Mouse (Mus musculus) C2C12 (cell line): ENCODE data around the gene Nol3. TPM values are rescaled to one million over a fixed set of nuclear protein-coding genes. Genes with fewer than 3 reads are reported as not detected.
"Not testable (repeated sequence)": the region's sequence is repeated elsewhere in the genome, so short reads cannot be mapped to it uniquely, and the experiment has no call there.

Source experiments
- H3K27me3 ChIP-seq: one replicate; pipeline ENCODE4 v1.6.1; 2011; ENCODE audit not compliant: control insufficient read depth, insufficient read depth, insufficient read length
- H3K36me3 ChIP-seq: one replicate; pipeline ENCODE4 v1.6.1; 2011; ENCODE audit not compliant: control insufficient read depth, insufficient read depth
- H3K4me3 ChIP-seq: one replicate; pipeline ENCODE4 v1.5.1; 2011; ENCODE audit warnings: mild to moderate bottlenecking, control low read depth; ENCODE audit not compliant: poor library complexity, insufficient read depth, severe bottlenecking
- H3K79me2 ChIP-seq: one replicate; pipeline ENCODE4 v1.6.1; 2011; ENCODE audit not compliant: control insufficient read depth, insufficient read depth
- H3K79me3 ChIP-seq: one replicate; pipeline ENCODE4 v1.6.1; 2011; ENCODE audit warnings: low read depth, control low read depth
- H3ac ChIP-seq: one replicate; pipeline ENCODE3; 2011; ENCODE audit warnings: low read depth; ENCODE audit not compliant: control insufficient read depth, insufficient read length
- CEBPB ChIP-seq: IDR thresholded peaks from one replicate; pipeline ENCODE4 v1.6.1; 2011; ENCODE audit warnings: low read depth, mild to moderate bottlenecking, control low read depth, moderate library complexity
- CTCF ChIP-seq: IDR thresholded peaks from one replicate; pipeline ENCODE4 v1.5.1; 2011; ENCODE audit not compliant: control insufficient read depth, insufficient read depth, insufficient read length
- FOSL1 ChIP-seq: IDR thresholded peaks from one replicate; pipeline ENCODE4 v1.8.0; 2011; ENCODE audit warnings: mild to moderate bottlenecking, low read length; ENCODE audit not compliant: poor library complexity, insufficient read depth, severe bottlenecking
- MAX ChIP-seq: IDR thresholded peaks from one replicate; pipeline ENCODE4 v1.6.1; 2011; ENCODE audit warnings: mild to moderate bottlenecking, control low read depth
- MYOD1 ChIP-seq: IDR thresholded peaks from one replicate; pipeline ENCODE4 v1.6.1; 2011; ENCODE audit warnings: low read depth; ENCODE audit not compliant: control insufficient read depth, insufficient read length
- MYOG ChIP-seq: IDR thresholded peaks from one replicate; pipeline ENCODE4 v1.6.1; 2011; ENCODE audit not compliant: control insufficient read depth, insufficient read length; ENCODE audit errors: extremely low read depth
- USF1 ChIP-seq: IDR thresholded peaks from one replicate; pipeline ENCODE4 v1.6.1; 2011; ENCODE audit warnings: low read depth, mild to moderate bottlenecking, control low read depth, moderate library complexity
- long read RNA-seq, 2 experiments: library from polyadenylated mRNA; unstranded; transcript quantifications; one replicate each; pipeline ENCODE4 v2.0.0; 2019 to 2020
- polyA plus RNA-seq: library from polyadenylated mRNA; unstranded; fragments of >200 nt; fragmentation: generic; extraction: Trizol; gene quantifications from one replicate; pipeline ENCODE4 v1.2.1, GENCODE M21; 2012; ENCODE audit warnings: missing spikeins

The Nol3 gene
- polyA plus RNA-seq = 9.8 TPM
- long read RNA-seq, experiment 1, transcript Nol3-201 (4 exons, 3,176 nt) = major isoform, 37 of 58 reads
- long read RNA-seq, experiment 1, partial matches to known transcripts = 9 of 58 reads
- long read RNA-seq, experiment 1, other reads (novel, unspliced or antisense) = 12 of 58 reads
- long read RNA-seq, experiment 2, transcript Nol3-201 (4 exons, 3,176 nt) = major isoform, 13 of 16 reads
- long read RNA-seq, experiment 2, partial matches to known transcripts = 0 of 16 reads
- long read RNA-seq, experiment 2, other reads (novel, unspliced or antisense) = 3 of 16 reads

GRCm38 (mm10) chr8:105275840-105276239 is at the start of gene Nol3:
Gene Nol3, plus strand, starts transcription at chr8:105276140.
- no peaks in the 10 kb centered on the region for H3K79me3 ChIP-seq
- TF ChIP-seq MYOD1 = no peak
- TF ChIP-seq USF1 = no peak
- no peak for TF ChIP-seq CEBPB
- no peak for TF ChIP-seq MYOG
- no peak for TF ChIP-seq FOSL1
- TF ChIP-seq MAX = no peak
- TF ChIP-seq CTCF = no peak
- peak within 1 kb of the TSS; percentile 20 for H3ac ChIP-seq
- peaks cover 14% of the 10 kb centered on the region for H3K36me3 ChIP-seq
- H3K79me2 ChIP-seq = no peaks in the 10 kb centered on the region
- peak within 1 kb of the TSS; percentile 23 for H3K4me3 ChIP-seq
- H3K27me3 ChIP-seq = no peaks in the 10 kb centered on the region

- Histone ChIP-seq H3K27me3 (no peaks in the 10 kb centered on the region), H3K4me3 (no peak overlapping the region), H3K36me3 (peaks cover 27% of the 10 kb centered on the region), H3K79me3 (peaks cover 25% of the 10 kb centered on the region), H3ac (no peak overlapping the region), H3K79me2 (peaks cover 44% of the 10 kb centered on the region)
- TF ChIP-seq MYOG (no peak), USF1 (no peak), CEBPB (no peak)
Observed at GRCm38 (mm10) chr8:105231503-105232320, 44.2 kb upstream of the Nol3 start.

- not testable (repeated sequence) for H3K27me3 ChIP-seq, H3K4me3 ChIP-seq, H3ac ChIP-seq
- Histone ChIP-seq H3K36me3 (peaks cover 27% of the 10 kb centered on the region), H3K79me3 (peaks cover 19% of the 10 kb centered on the region), H3K79me2 (peaks cover 38% of the 10 kb centered on the region)
Observed at GRCm38 (mm10) chr8:105232321-105232693, 43.6 kb upstream of the Nol3 start.

GRCm38 (mm10) chr8:105233126-105233935 is 42.6 kb upstream of the Nol3 start:
- Histone ChIP-seq H3K27me3 (no peaks in the 10 kb centered on the region), H3K79me2 (peaks cover 27% of the 10 kb centered on the region), H3K4me3 (no peak overlapping the region), H3K36me3 (peaks cover 28% of the 10 kb centered on the region), H3K79me3 (peaks cover 12% of the 10 kb centered on the region), H3ac (no peak overlapping the region)
- TF ChIP-seq MYOD1 (no peak), MYOG (no peak), USF1 (no peak), CEBPB (no peak), CTCF (no peak), FOSL1 (no peak), MAX (no peak)

- H3K36me3 ChIP-seq = peaks cover 38% of the 10 kb centered on the region
- no peak overlapping the region for H3ac ChIP-seq
- H3K4me3 ChIP-seq = no peak overlapping the region
- no peaks in the 10 kb centered on the region for H3K27me3 ChIP-seq
- TF ChIP-seq CEBPB (no peak), USF1 (no peak), MAX (no peak), CTCF (no peak), MYOG (no peak), FOSL1 (no peak), MYOD1 (no peak)
- peaks cover 3% of the 10 kb centered on the region for H3K79me3 ChIP-seq
- H3K79me2 ChIP-seq = peaks cover 9% of the 10 kb centered on the region
Observed at GRCm38 (mm10) chr8:105235206-105235605, 40.7 kb upstream of the Nol3 start.
